Mouse (Mus musculus): ENCODE data around the gene Gm8122.
"Not testable (repeated sequence)": the region's sequence is repeated elsewhere in the genome, so short reads cannot be mapped to it uniquely, and the experiment has no call there.

- not testable (repeated sequence) for TF ChIP-seq GATA1 (IDR thresholded peaks at IDR 0.05; ENCODE audit: borderline replicate concordance, low read length); FLI1 (IDR thresholded peaks at IDR 0.05; ENCODE audit: low read length)
Observed at GRCm38 (mm10) chr14:43256511-43256910, 21.4 kb upstream of the Gm8122 start.

Data from megakaryocyte, embryonic 14.5 days (primary cell).